Mouse (Mus musculus) ES-Bruce4 (cell line): ENCODE results near the gene Tmem117.

Experiments used
- CTCF ChIP-seq: IDR thresholded peaks from one replicate; pipeline ENCODE4 v1.8.1; 2011; ENCODE audit warnings: low read depth, low read length
- POLR2A ChIP-seq: IDR thresholded peaks from one replicate; pipeline ENCODE4 v1.8.1; 2011; ENCODE audit warnings: low read length; ENCODE audit not compliant: insufficient read depth

GRCm38 (mm10) chr15:94859641-94860040 lies 230.6 kb downstream of the Tmem117 start:
- TF ChIP-seq CTCF (no peak), POLR2A (no peak)
